Mouse (Mus musculus): ENCODE data around the gene Fkbp1b. TPM values are rescaled to one million over a fixed set of nuclear protein-coding genes. Genes with fewer than 3 reads are reported as not detected.

Gene Fkbp1b
- polyA plus RNA-seq (2012; ENCODE audit: low replicate concordance), result 0.31 TPM in 1 of 2 replicates, not detected in the other

GRCm38 (mm10) chr12:4841392-4841887 lies at the start of gene Fkbp1b:
TSS of gene Fkbp1b (minus strand) at chr12:4841591.

GRCm38 (mm10) chr12:4874161-4874927 lies 33.0 kb upstream of the Fkbp1b start, which contains the start of gene Mfsd2b:
TSS of gene Mfsd2b (minus strand) at chr12:4874359.

GRCm38 (mm10) chr12:4842890-4843597 lies 1.7 kb upstream of the Fkbp1b start, which contains the start of gene Wdcp:
TSS of gene Wdcp (plus strand) at chr12:4843303.

GRCm38 (mm10) chr12:4817361-4818101 lies 23.9 kb downstream of the Fkbp1b start, which contains the start of gene Sf3b6:
TSS of gene Sf3b6 (plus strand) at chr12:4817544.

Other genes starting within 250 kb of the Fkbp1b start
- gene Itsn2, start 249.0 kb downstream of the Fkbp1b start, polyA plus RNA-seq (2012; ENCODE audit: low replicate concordance), result 5.7 and 14.2 TPM in 2 replicates
- gene Gm3625, start 248.7 kb downstream of the Fkbp1b start, polyA plus RNA-seq (2012; ENCODE audit: low replicate concordance), result not detected in 2 replicates
- gene Fam228a, start 103.2 kb downstream of the Fkbp1b start, polyA plus RNA-seq (2012; ENCODE audit: low replicate concordance), result not detected in 2 replicates
- gene Pfn4, start 72.6 kb downstream of the Fkbp1b start, polyA plus RNA-seq (2012; ENCODE audit: low replicate concordance), result not detected in 2 replicates
- gene Fam228b, start 72.3 kb downstream of the Fkbp1b start, polyA plus RNA-seq (2012; ENCODE audit: low replicate concordance), result 0.55 and 0.60 TPM in 2 replicates
- gene Sf3b6, start 24.0 kb downstream of the Fkbp1b start, polyA plus RNA-seq (2012; ENCODE audit: low replicate concordance), result 0.87 and 4.3 TPM in 2 replicates
- gene Wdcp, start 1.7 kb upstream of the Fkbp1b start, polyA plus RNA-seq (2012; ENCODE audit: low replicate concordance), result 0.54 and 1.8 TPM in 2 replicates
- 148 and 238 TPM in 2 replicates for gene Mfsd2b, start 32.8 kb upstream of the Fkbp1b start, polyA plus RNA-seq (2012; ENCODE audit: low replicate concordance)
- gene Ubxn2a, start 66.1 kb upstream of the Fkbp1b start, polyA plus RNA-seq (2012; ENCODE audit: low replicate concordance), result 3.0 and 21.0 TPM in 2 replicates
- 37.1 and 40.0 TPM in 2 replicates for gene Atad2b, start 75.8 kb upstream of the Fkbp1b start, polyA plus RNA-seq (2012; ENCODE audit: low replicate concordance)

All from leukemia stem cell, adult 10-12 weeks (primary cell).